Mouse (Mus musculus): ENCODE results near the gene Nrp2. TPM values are rescaled to one million over a fixed set of nuclear protein-coding genes. Genes with fewer than 3 reads are reported as not detected.

Gene Nrp2
- polyA plus RNA-seq, 1 experiment from 2014 or later, result 23.7 TPM

DNA sequence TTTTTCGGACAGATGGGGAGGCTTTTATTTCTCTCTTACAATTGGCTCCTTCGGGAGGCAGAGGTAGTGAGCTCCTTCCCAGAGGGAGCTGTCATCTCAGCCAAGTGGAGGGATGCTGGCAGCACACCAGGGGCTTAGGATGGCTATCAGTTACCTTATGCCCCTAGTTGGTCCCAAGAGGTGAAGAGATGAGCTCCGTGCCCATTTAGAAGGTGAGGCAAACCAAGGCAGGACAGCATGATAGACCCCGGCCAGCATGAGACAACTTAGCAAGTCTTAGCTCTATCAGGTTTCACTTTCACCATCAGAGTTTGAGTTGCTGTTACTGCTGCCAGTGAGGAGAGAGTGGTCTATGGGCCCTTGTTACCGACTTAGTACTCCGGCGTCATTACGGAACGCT is 25.8 kb downstream of the Nrp2 start:
- Histone ChIP-seq H3K27ac (ENCODE audit: low read length) (no peak overlapping the region), H3K9ac (ENCODE audit: low read depth, low read length) (no peak overlapping the region), H3K4me1 (ENCODE audit: control insufficient read depth, insufficient read depth, low read length) (peaks cover 18% of the 10 kb centered on the region; the same call in 1 of the 2 replicates), H3K36me3 (ENCODE audit: control insufficient read depth, insufficient read depth, low read length) (no peaks in the 10 kb centered on the region), H3K4me2 (ENCODE audit: low read depth, low read length) (no peak overlapping the region), H3K4me3 (ENCODE audit: low read length) (no peak overlapping the region), H3K9me3 (ENCODE audit: control insufficient read depth, low read length) (no peaks in the 10 kb centered on the region), H3K27me3 (replicated peaks; ENCODE audit: control insufficient read depth, insufficient read depth, low read length) (no peaks in the 10 kb centered on the region)
- no peak for ATAC-seq
- WGBS, result 79% methylated on average over 9 of the region's 9 CpGs

DNA sequence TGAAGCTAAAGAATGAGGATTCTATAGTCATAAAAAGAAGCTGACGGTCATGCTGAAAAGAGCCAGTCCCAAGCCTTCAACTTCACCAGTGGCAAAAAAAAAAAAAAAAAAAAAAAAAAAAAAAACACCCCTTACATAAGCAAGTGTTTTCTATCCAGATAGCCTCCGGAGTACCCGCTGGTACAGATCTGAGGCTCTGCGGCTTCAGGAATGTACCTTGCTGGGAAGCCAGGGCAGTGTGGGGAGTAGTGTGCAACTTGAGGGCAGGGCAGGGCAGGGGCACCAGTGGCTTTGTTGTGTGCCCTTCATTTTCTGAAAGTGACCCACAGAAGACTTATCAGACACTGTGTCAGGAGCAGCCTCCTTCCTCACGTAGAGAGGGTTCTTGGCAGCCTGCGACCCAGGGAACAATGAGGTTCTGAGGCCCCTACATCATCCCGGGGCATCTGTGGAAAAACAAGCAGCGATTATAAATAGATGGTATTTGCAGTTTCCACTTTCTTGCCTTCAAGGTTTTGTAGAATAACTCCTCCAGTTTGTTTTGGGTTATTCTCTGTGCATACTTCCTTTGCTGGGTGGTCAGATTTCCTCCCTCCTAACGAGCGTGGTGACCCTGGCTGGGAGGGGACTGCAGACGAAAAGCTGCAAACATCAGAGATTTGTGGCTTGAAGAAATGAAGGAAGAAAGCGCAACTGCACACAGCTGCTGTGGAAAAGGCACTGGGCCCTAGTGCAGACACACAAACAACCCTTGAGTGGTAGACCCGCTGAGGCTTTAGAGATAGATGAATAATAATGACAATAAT is 26.5 kb downstream of the Nrp2 start:
- Histone ChIP-seq H3K27me3 (replicated peaks; ENCODE audit: control insufficient read depth, insufficient read depth, low read length) (no peaks in the 10 kb centered on the region), H3K9ac (ENCODE audit: low read depth, low read length) (no peak overlapping the region), H3K27ac (ENCODE audit: low read length) (peak overlapping the region; percentile 55), H3K4me3 (ENCODE audit: low read length) (no peak overlapping the region), H3K4me2 (ENCODE audit: low read depth, low read length) (no peak overlapping the region), H3K4me1 (ENCODE audit: control insufficient read depth, insufficient read depth, low read length) (peaks cover 17% of the 10 kb centered on the region; the same call in 1 of the 2 replicates), H3K36me3 (ENCODE audit: control insufficient read depth, insufficient read depth, low read length) (no peaks in the 10 kb centered on the region), H3K9me3 (ENCODE audit: control insufficient read depth, low read length) (no peaks in the 10 kb centered on the region)
- 52% methylated on average over 13 of the region's 13 CpGs for WGBS
- ATAC-seq, result peak; percentile 26; the same call in 1 of the 2 replicates

DNA sequence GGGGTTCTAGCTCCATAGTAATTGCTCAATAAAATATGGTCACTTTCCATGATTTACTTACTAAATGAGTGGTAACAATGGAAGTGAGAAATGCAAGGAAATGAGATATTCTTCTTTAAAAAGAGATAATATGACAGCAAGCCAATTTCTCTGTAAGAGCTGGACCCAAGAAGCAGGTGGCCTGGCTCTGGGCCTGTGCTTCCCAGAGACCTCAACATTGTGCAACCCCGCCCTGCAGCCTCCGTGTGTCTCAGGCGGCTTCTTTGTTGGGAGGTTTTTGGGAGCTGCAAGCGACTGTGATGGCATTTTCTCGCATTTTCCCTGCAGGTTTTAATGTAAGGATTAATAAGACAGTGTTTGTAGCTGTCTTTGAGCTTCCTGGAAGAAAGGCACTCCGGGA is 29.0 kb downstream of the Nrp2 start:
- Histone ChIP-seq H3K9ac (ENCODE audit: low read depth, low read length) (no peak overlapping the region), H3K27ac (ENCODE audit: low read length) (no peak overlapping the region), H3K4me1 (ENCODE audit: control insufficient read depth, insufficient read depth, low read length) (peaks cover 12% of the 10 kb centered on the region; the same call in 1 of the 2 replicates), H3K36me3 (ENCODE audit: control insufficient read depth, insufficient read depth, low read length) (no peaks in the 10 kb centered on the region), H3K4me3 (ENCODE audit: low read length) (no peak overlapping the region), H3K9me3 (ENCODE audit: control insufficient read depth, low read length) (no peaks in the 10 kb centered on the region), H3K27me3 (replicated peaks; ENCODE audit: control insufficient read depth, insufficient read depth, low read length) (no peaks in the 10 kb centered on the region), H3K4me2 (ENCODE audit: low read depth, low read length) (no peak overlapping the region)
- 84% methylated on average over 6 of the region's 6 CpGs for WGBS
- no peak for ATAC-seq

DNA sequence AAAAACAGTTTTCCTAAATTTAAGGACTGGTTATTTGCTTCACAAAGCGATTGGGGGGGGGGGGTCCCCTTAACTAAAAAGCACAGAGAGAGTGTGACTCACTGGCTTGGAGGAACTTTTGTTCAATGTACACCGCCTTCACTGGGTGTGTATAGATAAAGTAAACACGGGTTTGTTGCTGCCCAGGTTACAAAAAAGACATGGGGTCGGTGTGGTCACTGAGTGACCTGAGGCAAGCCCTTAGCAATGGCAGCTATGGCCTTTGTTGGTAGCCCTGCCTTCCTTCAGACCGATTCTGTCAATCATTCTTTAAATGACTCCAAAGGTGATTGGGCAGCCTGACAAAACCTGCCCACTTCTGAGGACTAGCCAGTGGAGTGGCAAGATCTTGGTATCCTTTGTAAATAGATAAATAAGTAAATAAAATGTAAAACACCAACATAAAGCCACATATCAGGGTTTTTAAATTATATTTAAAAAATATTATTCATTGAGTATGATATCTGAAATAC is 31.4 kb downstream of the Nrp2 start:
- Histone ChIP-seq H3K27ac (ENCODE audit: low read length) (no peak overlapping the region), H3K27me3 (replicated peaks; ENCODE audit: control insufficient read depth, insufficient read depth, low read length) (no peaks in the 10 kb centered on the region), H3K4me2 (ENCODE audit: low read depth, low read length) (no peak overlapping the region), H3K9ac (ENCODE audit: low read depth, low read length) (no peak overlapping the region), H3K36me3 (ENCODE audit: control insufficient read depth, insufficient read depth, low read length) (no peaks in the 10 kb centered on the region; the same call in 1 of the 2 replicates), H3K4me1 (ENCODE audit: control insufficient read depth, insufficient read depth, low read length) (0 out of 2 replicates have a peak, but pooled peaks cover 6% of the 10 kb centered on the region), H3K9me3 (ENCODE audit: control insufficient read depth, low read length) (no peaks in the 10 kb centered on the region), H3K4me3 (ENCODE audit: low read length) (no peak overlapping the region)
- ATAC-seq, result no peak
- 66% methylated on average over 5 of the region's 5 CpGs for WGBS

DNA sequence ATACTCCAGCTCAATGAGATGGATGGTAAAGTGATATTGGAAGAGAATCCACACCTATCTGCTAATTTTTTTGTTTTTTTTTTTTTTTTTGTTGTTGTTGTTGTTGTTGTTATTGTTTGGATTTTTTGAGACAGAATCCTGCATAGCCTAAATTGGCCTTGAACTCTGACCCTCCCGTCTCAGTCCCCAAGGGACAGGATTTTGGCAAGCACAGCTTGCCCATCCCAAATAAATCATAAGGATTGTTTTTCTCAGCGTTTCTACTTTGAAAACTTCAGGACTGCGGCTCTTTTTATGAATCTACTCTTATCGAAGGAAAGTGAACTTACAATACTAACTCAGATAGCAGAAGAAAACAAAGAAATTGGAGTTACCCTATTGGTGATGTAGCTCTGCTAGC is 31.9 kb downstream of the Nrp2 start:
- ATAC-seq, result no peak
- Histone ChIP-seq H3K9me3 (ENCODE audit: control insufficient read depth, low read length) (no peaks in the 10 kb centered on the region), H3K4me2 (ENCODE audit: low read depth, low read length) (no peak overlapping the region), H3K4me1 (ENCODE audit: control insufficient read depth, insufficient read depth, low read length) (0 out of 2 replicates have a peak, but pooled peaks cover 5% of the 10 kb centered on the region), H3K4me3 (ENCODE audit: low read length) (no peak overlapping the region), H3K27me3 (replicated peaks; ENCODE audit: control insufficient read depth, insufficient read depth, low read length) (no peaks in the 10 kb centered on the region), H3K9ac (ENCODE audit: low read depth, low read length) (no peak overlapping the region), H3K27ac (ENCODE audit: low read length) (no peak overlapping the region), H3K36me3 (ENCODE audit: control insufficient read depth, insufficient read depth, low read length) (no peaks in the 10 kb centered on the region; the same call in 1 of the 2 replicates)
- WGBS, result 66% methylated on average over 4 of the region's 4 CpGs

DNA sequence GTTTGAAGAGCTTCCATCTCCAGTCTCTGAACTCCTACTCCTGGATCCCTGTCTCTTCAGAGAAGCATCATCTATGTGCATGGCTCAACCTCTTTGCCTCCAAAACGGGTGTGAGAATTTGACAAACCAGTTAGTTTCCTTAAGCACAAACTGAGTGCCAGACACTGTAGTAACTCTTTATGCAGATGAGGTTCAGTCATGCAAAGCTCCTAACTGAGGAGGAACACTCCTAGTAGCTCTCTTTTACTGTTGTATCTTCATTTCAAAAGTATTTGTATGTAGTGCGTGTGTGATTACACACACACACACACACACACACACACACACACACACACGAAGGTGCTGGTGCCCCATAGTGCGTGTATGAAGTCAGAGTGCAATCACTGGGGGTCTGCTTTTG is 32.8 kb downstream of the Nrp2 start:
- no peaks in the 10 kb centered on the region; the same call in 1 of the 2 replicates for H3K36me3 ChIP-seq (ENCODE audit: control insufficient read depth, insufficient read depth, low read length)
- no peak overlapping the region for H3K9ac ChIP-seq (ENCODE audit: low read depth, low read length)
- H3K9me3 ChIP-seq (ENCODE audit: control insufficient read depth, low read length), result no peaks in the 10 kb centered on the region
- no peak overlapping the region for H3K4me2 ChIP-seq (ENCODE audit: low read depth, low read length)
- no peak overlapping the region for H3K4me3 ChIP-seq (ENCODE audit: low read length)
- no peak overlapping the region for H3K27ac ChIP-seq (ENCODE audit: low read length)
- ATAC-seq, result no peak
- 0 out of 2 replicates have a peak, but pooled peaks cover 5% of the 10 kb centered on the region for H3K4me1 ChIP-seq (ENCODE audit: control insufficient read depth, insufficient read depth, low read length)
- H3K27me3 ChIP-seq (replicated peaks; ENCODE audit: control insufficient read depth, insufficient read depth, low read length), result no peaks in the 10 kb centered on the region
- WGBS, result 75% methylated on average over 4 of the region's 4 CpGs

DNA sequence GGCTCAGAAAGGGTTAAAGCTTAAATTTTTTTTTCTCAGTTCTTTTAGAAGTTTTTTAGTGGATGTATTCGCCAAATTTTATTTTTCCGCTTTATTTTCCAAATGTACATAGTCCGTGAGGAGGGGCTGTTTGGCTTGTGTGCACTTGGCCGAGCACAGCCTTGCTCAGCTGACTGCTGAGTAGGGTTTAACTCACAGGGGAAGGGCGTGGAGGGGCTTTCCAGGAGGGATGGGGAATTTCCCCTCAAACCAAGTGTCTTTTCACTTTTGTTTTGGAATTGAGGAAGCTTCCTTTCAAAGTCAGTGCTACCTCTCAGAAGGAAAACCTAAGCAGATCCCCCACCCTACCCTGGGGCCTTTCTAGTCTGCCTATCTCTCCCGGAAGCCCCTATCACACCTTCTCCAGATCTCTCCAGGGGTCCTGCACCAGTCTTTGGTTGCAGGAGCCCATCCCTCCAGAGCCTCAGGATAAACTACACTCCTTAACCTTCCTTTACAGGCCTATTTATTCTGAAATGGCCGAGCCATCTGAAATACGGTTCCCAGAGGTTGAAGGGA is 33.4 kb downstream of the Nrp2 start:
- Histone ChIP-seq H3K9ac (ENCODE audit: low read depth, low read length) (no peak overlapping the region), H3K4me2 (ENCODE audit: low read depth, low read length) (no peak overlapping the region), H3K9me3 (ENCODE audit: control insufficient read depth, low read length) (no peaks in the 10 kb centered on the region), H3K36me3 (ENCODE audit: control insufficient read depth, insufficient read depth, low read length) (no peaks in the 10 kb centered on the region; the same call in 1 of the 2 replicates), H3K4me3 (ENCODE audit: low read length) (no peak overlapping the region), H3K27ac (ENCODE audit: low read length) (0 out of 2 replicates have a peak overlapping the region, but pooled peaks have one; percentile 7), H3K27me3 (replicated peaks; ENCODE audit: control insufficient read depth, insufficient read depth, low read length) (no peaks in the 10 kb centered on the region), H3K4me1 (ENCODE audit: control insufficient read depth, insufficient read depth, low read length) (0 out of 2 replicates have a peak, but pooled peaks cover 5% of the 10 kb centered on the region)
- WGBS, result 55% methylated on average over 8 of the region's 8 CpGs
- no peak for ATAC-seq

DNA sequence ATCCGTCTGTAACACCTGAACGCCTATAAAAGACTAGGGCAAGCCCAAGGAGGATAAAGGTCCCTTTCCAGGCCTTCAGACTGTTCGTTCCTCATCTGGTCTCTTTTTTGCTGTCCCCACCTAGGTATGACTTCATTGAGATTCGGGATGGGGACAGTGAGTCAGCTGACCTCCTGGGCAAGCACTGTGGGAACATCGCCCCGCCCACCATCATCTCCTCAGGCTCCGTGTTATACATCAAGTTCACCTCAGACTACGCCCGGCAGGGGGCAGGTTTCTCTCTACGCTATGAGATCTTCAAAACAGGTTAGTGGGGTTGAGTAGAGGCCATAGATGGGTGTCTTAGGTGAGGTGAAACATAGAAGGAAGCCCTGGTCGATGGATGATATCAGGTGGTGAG is 35.1 kb downstream of the Nrp2 start:
- Histone ChIP-seq H3K4me2 (ENCODE audit: low read depth, low read length) (no peak overlapping the region), H3K36me3 (ENCODE audit: control insufficient read depth, insufficient read depth, low read length) (no peaks in the 10 kb centered on the region; the same call in 1 of the 2 replicates)

DNA sequence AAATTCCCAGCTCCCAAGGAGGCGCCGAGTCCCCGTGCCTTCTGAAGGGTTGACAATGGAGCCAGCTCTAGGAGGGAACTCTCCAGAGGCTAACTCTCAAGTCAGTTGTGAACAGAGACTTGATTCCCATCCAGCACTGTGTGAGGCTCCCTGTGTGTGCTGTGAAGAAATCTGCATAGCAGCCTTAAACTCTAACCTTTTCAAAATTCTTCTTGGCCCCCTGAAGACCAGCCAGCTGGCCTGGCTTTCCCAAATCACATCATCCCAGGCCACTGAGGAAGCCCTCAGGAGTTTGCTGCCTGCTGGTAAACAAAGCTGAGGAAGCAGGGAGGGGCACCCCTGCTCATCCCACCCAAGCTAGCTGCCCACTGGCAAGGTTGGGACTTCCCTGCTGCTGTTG is 39.0 kb downstream of the Nrp2 start:
- Histone ChIP-seq H3K36me3 (ENCODE audit: control insufficient read depth, insufficient read depth, low read length) (peaks cover 4% of the 10 kb centered on the region), H3K9me3 (ENCODE audit: control insufficient read depth, low read length) (no peaks in the 10 kb centered on the region), H3K4me1 (ENCODE audit: control insufficient read depth, insufficient read depth, low read length) (no peaks in the 10 kb centered on the region), H3K27ac (ENCODE audit: low read length) (no peak overlapping the region), H3K27me3 (replicated peaks; ENCODE audit: control insufficient read depth, insufficient read depth, low read length) (no peaks in the 10 kb centered on the region), H3K4me2 (ENCODE audit: low read depth, low read length) (no peak overlapping the region), H3K9ac (ENCODE audit: low read depth, low read length) (no peak overlapping the region), H3K4me3 (ENCODE audit: low read length) (no peak overlapping the region)
- ATAC-seq, result no peak
- 56% methylated on average over 3 of the region's 3 CpGs for WGBS

More for the DNA sequence above, 35.1 kb downstream of the Nrp2 start:
- Histone ChIP-seq H3K4me1 (ENCODE audit: control insufficient read depth, insufficient read depth, low read length) (0 out of 2 replicates have a peak, but pooled peaks cover 5% of the 10 kb centered on the region), H3K4me3 (ENCODE audit: low read length) (no peak overlapping the region), H3K9me3 (ENCODE audit: control insufficient read depth, low read length) (no peaks in the 10 kb centered on the region), H3K9ac (ENCODE audit: low read depth, low read length) (no peak overlapping the region), H3K27me3 (replicated peaks; ENCODE audit: control insufficient read depth, insufficient read depth, low read length) (no peaks in the 10 kb centered on the region), H3K27ac (ENCODE audit: low read length) (no peak overlapping the region)
- no peak for ATAC-seq
- 87% methylated on average over 11 of the region's 11 CpGs for WGBS
